Mouse (Mus musculus) adrenal gland, postnatal 0 days (tissue): ENCODE results near the gene Trmu. TPM values are rescaled to one million over a fixed set of nuclear protein-coding genes. Genes with fewer than 3 reads are reported as not detected.

ENCODE experiments used
- polyA plus RNA-seq: library from polyadenylated mRNA; unstranded; fragments of >200 nt; fragmentation: Nextera tagmentation; extraction: Ambion mirVana; gene quantifications from 2 replicates; pipeline ENCODE4 v1.2.1, GENCODE M21; 2015

Trmu gene
- 18.0 and 30.0 TPM in 2 replicates for polyA plus RNA-seq

DNA sequence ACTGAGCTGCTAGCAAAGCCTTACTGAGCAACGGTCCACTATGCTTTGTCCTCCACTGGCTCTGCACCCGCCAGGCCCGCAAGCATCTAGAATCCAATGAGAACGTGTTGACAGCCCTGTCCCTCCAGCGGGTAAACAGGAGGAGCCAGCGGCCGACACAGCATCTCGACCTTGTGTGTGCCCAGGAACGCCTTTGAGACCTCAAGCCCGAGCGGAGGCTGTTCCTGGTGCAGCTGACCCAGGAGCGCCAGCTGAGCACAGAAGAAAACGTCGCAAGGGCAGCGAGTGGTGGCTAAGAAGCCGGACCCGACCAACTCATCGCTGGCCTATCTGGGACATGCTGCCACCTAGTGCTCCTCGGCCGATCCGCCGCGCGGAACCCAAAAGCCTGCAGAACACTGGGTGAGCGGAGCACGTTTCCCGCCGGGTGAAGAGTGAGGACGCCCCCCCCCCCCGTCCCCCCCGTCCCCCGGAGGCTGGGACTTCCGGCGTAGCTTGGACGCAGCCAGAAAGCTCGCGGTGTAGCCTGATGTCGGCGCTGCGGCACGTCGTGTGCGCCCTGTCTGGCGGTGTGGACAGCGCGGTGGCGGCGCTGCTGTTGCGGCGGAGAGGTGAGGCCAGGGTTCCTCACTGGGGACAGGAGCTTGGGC lies at the start of gene Trmu:
Gene Trmu, plus strand, starts transcription at position 465 of the 650 bp plus-strand sequence.

DNA sequence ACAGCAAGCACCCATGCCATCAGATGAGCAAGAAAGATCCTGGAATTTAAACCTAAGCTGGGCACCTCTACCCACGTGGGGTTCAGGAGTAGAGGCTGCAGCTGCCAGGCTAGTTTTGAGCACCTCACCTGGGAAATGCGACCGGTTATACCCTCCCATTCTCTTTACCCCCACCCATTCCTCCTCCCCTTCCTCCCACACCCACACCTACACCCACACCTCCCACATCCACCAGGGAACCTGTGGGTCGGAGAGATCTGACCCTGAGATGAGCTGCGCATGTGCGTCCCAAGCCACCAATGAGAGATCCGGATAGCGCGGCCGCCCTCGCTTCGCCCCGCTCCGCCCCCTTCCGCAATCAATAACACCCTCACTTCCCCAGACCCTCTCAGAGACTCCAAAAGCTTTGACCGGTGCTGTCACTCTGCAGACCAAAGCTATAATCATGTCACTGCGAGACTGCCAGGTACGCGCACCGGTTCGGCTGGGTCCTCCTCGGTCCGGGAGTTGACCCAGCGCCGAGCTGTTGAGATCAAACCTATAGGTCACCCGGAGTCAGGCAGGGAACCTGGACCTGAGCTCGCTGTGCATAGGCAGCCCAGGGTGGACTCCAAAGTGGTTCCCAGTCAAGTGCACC lies 47.0 kb upstream of the Trmu start, which contains the start of gene Ttc38:
Gene Ttc38, plus strand, starts transcription at position 353 of the 637 bp plus-strand sequence.

DNA sequence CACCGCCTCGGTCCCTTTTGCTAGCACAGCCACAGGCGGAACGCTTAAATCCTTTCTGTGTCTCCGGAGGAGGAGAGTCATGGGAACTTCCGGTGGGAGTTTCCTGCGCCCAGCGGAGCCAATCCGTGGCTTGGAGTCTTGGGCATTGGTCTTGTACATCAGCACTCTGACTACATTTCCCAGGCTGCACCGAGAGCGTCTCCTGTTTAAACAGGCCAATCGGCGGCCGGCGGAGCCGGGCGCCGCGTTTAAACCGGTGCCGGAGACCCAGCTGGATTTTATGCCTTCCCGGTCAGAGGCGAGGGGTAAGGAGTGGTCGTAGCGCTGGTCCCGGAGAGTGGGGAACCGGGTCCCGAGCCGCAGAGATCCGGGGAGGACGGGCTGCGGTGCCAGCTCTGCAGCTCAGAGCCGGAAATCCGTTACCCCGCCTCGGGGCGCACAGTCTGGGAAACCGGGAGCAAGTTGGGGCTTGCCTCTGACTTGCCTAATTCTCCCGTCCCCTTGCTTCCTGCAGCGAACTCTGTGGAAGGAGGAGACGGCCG lies 19.6 kb upstream of the Trmu start, which contains the start of gene Gtse1:
Gene Gtse1, plus strand, starts transcription at position 256 of the 542 bp plus-strand sequence.

Other genes with a start within 250 kb of the Trmu start
- 9.6 and 12.3 TPM in 2 replicates for gene Ppara, start 144.3 kb upstream of the Trmu start, polyA plus RNA-seq
- 47.7 and 58.1 TPM in 2 replicates for gene Cdpf1, start 67.6 kb upstream of the Trmu start, polyA plus RNA-seq
- gene Pkdrej, start 57.6 kb upstream of the Trmu start, polyA plus RNA-seq: 0.05 and 0.07 TPM in 2 replicates
- gene Ttc38, start 47.0 kb upstream of the Trmu start, polyA plus RNA-seq: 6.8 and 10.6 TPM in 2 replicates
- gene Gtse1, start 19.6 kb upstream of the Trmu start, polyA plus RNA-seq: 4.7 and 5.7 TPM in 2 replicates
- gene Celsr1, start 154.5 kb downstream of the Trmu start, polyA plus RNA-seq: 0.44 and 0.51 TPM in 2 replicates
- 10.5 and 12.2 TPM in 2 replicates for gene Gramd4, start 178.4 kb downstream of the Trmu start, polyA plus RNA-seq